In the genomic region with DNA sequence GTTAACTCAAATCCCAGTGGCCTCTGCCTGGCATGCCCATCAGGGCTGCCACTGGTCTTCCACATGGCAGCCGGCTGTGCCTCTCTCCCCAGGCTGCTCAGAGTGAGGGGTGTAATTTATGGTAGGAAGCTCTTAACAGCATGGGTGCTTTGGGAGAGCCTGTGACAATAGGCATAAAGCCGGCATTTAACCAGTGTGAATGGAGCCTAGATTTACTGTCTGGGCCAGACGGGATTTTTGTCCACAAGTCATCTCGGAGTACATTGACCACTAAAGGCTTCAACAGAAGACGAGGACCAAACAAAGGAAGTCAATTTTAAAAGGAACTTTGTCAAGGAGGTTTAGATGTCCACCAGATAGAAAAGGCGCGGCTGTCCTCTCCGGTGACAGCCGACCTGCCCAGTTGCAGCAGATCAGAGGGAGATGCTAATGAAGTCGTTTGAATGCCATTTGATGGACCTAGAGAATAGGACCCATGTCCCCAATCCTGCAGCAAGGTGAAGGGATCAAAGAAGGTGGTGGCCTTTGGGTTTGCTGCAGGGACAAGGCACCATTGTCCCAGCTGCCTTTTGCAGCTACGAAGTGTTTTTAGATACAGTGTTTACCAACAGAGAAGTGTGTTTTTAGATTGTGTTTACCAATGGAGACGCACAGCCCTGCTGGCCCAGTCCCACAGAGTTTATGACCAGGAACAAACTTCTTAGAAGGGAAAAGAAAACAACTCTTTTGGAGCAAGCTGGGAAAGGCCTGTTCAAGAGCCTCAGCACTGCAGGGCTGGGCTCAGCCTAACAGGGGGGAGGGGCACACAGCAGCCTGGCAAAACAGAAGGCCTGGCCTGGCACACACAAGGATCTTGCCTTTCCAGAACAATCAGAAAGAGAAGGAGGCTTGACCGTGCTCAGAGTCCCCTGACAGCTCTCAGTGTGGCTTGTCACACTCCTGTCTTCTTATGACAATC, we compare ENCODE assay signal across 8 mouse cellular contexts. TPM values are rescaled to one million over a fixed set of nuclear protein-coding genes. Genes with fewer than 3 reads are reported as not detected.
DNase-seq lines count a peak whose midpoint lies in the region; ATAC-seq and TF ChIP-seq lines count a peak whose summit lies in the region.

No protein-coding gene starts in this region.

- peak overlapping the region; percentile 22 to 26; a peak in 3 of 4 replicates for H3K27ac ChIP-seq in heart, embryonic 14.5 days (replicated peaks in 1 of 2; ENCODE audit: control insufficient read depth in 1 of 2, insufficient read depth in 1 of 2, low read depth in 2 of 2, low read length in 2 of 2)
- peak overlapping the region; percentile 79 for H3K27ac ChIP-seq in forebrain, embryonic 10.5 days
- H3K27ac ChIP-seq in intestine, postnatal 0 days (ENCODE audit: low read depth, low read length): peak overlapping the region; percentile 57
- H3K27ac ChIP-seq in lung, embryonic 16.5 days (ENCODE audit: low read length): peak overlapping the region; percentile 41

- no peak for TF ChIP-seq CTCF in intestine, postnatal 0 days (IDR thresholded peaks at IDR 0.05; ENCODE audit: low read depth)

- no peak overlapping the region for H3K4me3 ChIP-seq in heart, embryonic 14.5 days (ENCODE audit: control insufficient read depth in 1 of 2, insufficient read depth in 1 of 2, low read depth in 1 of 2, low read length in 2 of 2)
- H3K4me3 ChIP-seq in forebrain, embryonic 10.5 days: no peak overlapping the region
- no peak overlapping the region for H3K4me3 ChIP-seq in intestine, postnatal 0 days (ENCODE audit: low read depth, low read length)
- H3K4me3 ChIP-seq in lung, embryonic 16.5 days (ENCODE audit: low read length): no peak overlapping the region

- H3K36me3 ChIP-seq in heart, embryonic 14.5 days (ENCODE audit: control insufficient read depth, insufficient read depth, low read length): no peaks in the 10 kb centered on the region
- no peaks in the 10 kb centered on the region for H3K36me3 ChIP-seq in forebrain, embryonic 10.5 days (replicated peaks)
- no peaks in the 10 kb centered on the region for H3K36me3 ChIP-seq in intestine, postnatal 0 days (ENCODE audit: control insufficient read depth, insufficient read depth)
- H3K36me3 ChIP-seq in lung, embryonic 16.5 days (ENCODE audit: control insufficient read depth, insufficient read depth, low read length): no peaks in the 10 kb centered on the region

- 64% methylated on average over 13 of the region's 13 CpGs for WGBS in heart, embryonic 14.5 days
- whole genome bisulfite sequencing in forebrain, embryonic 10.5 days: 31% methylated on average over 13 of the region's 13 CpGs
- 49% methylated on average over 13 of the region's 13 CpGs for WGBS in intestine, postnatal 0 days
- 55% methylated on average over 13 of the region's 13 CpGs for WGBS in lung, embryonic 16.5 days

- no peaks in the 10 kb centered on the region for H3K9me3 ChIP-seq in heart, embryonic 14.5 days (ENCODE audit: control insufficient read depth, low read length)
- no peaks in the 10 kb centered on the region for H3K9me3 ChIP-seq in forebrain, embryonic 10.5 days
- no peaks in the 10 kb centered on the region for H3K9me3 ChIP-seq in intestine, postnatal 0 days (ENCODE audit: control insufficient read depth)
- no peaks in the 10 kb centered on the region for H3K9me3 ChIP-seq in lung, embryonic 16.5 days (ENCODE audit: control insufficient read depth, low read length)

- H3K4me2 ChIP-seq in heart, embryonic 14.5 days (ENCODE audit: low read length): no peak overlapping the region
- no peak overlapping the region for H3K4me2 ChIP-seq in intestine, postnatal 0 days (replicated peaks; ENCODE audit: low read depth)
- no peak overlapping the region for H3K4me2 ChIP-seq in lung, embryonic 16.5 days (ENCODE audit: low read depth, low read length)

- no peaks in the 10 kb centered on the region for H3K27me3 ChIP-seq in heart, embryonic 14.5 days (ENCODE audit: control insufficient read depth, insufficient read depth, low read length)
- H3K27me3 ChIP-seq in forebrain, embryonic 10.5 days (ENCODE audit: poor library complexity, severe bottlenecking): peaks cover 26% of the 10 kb centered on the region; the same call in 1 of the 2 replicates
- no peaks in the 10 kb centered on the region; the same call in 1 of the 2 replicates for H3K27me3 ChIP-seq in intestine, postnatal 0 days (replicated peaks; ENCODE audit: control insufficient read depth, insufficient read depth, low read length)
- no peaks in the 10 kb centered on the region for H3K27me3 ChIP-seq in lung, embryonic 16.5 days (ENCODE audit: control insufficient read depth, insufficient read depth, low read depth, low read length)

- H3K4me1 ChIP-seq in heart, embryonic 14.5 days (ENCODE audit: control insufficient read depth in 2 of 2, insufficient read depth in 2 of 2, low read length in 2 of 2): peaks cover 10 to 12% of the 10 kb centered on the region in 2 experiments
- H3K4me1 ChIP-seq in forebrain, embryonic 10.5 days: peaks cover 32% of the 10 kb centered on the region
- H3K4me1 ChIP-seq in intestine, postnatal 0 days (replicated peaks; ENCODE audit: control insufficient read depth, insufficient read depth, low read length): no peaks in the 10 kb centered on the region; the same call in 1 of the 2 replicates
- H3K4me1 ChIP-seq in lung, embryonic 16.5 days (replicated peaks; ENCODE audit: control insufficient read depth, insufficient read depth, low read length): peaks cover 10% of the 10 kb centered on the region

- H3K9ac ChIP-seq in heart, embryonic 14.5 days (ENCODE audit: low read length): peak overlapping the region; percentile 42; the same call in 1 of the 2 replicates
- H3K9ac ChIP-seq in intestine, postnatal 0 days (ENCODE audit: low read depth, low read length): no peak overlapping the region
- no peak overlapping the region for H3K9ac ChIP-seq in lung, embryonic 16.5 days (ENCODE audit: low read length)

- no peak for ATAC-seq in heart, embryonic 14.5 days (ENCODE audit: insufficient number of reproducible peaks, insufficient read depth, low FRiP score, low read depth)
- ATAC-seq in intestine, postnatal 0 days: 0 out of 2 replicates have a peak, but pooled peaks have one; percentile 28
- ATAC-seq in lung, embryonic 16.5 days (ENCODE audit: low read depth): peak; percentile 89
- ATAC-seq in megakaryocyte progenitor cell, adult 5-6 weeks (replicated peaks; ENCODE audit: poor library complexity): no peak

- DNase-seq in heart, adult 9 months (ENCODE audit: low spot score in 2 of 2): no peak
- DNase-seq in forebrain, embryonic 10.5 days (ENCODE audit: extremely low spot score, low spot score): peak; percentile 44
- no peak for DNase-seq in layer of hippocampus, adult 11-12 months (ENCODE audit: low spot score)
- DNase-seq in spleen, postnatal 14 days (ENCODE audit: low spot score in 2 of 2): no peak

RNA-seq across cellular contexts. Expression of gene 1810010D01Rik, which starts 48.4 kb away (rescaled TPM):
- polyA plus RNA-seq in heart, embryonic 14.5 days (2014; fragmentation: Nextera tagmentation; extraction: Ambion mirVana): 0.23 TPM in 1 of 2 replicates, not detected in the other
- polyA plus RNA-seq in forebrain, embryonic 10.5 days (2016; fragmentation: Nextera tagmentation; extraction: Ambion mirVana): 0.16 and 0.31 TPM in 2 replicates
- polyA plus RNA-seq in intestine, postnatal 0 days (2015; fragmentation: Nextera tagmentation; extraction: Ambion mirVana): 0.33 and 0.86 TPM in 2 replicates
- 0.43 TPM in 1 of 2 replicates, not detected in the other for polyA plus RNA-seq in lung, embryonic 16.5 days (2015; fragmentation: Nextera tagmentation; extraction: Ambion mirVana)
- total RNA-seq in megakaryocyte progenitor cell, adult 5-6 weeks (2015): not detected in 2 replicates
- not detected in 2 replicates for total RNA-seq in megakaryocyte progenitor cell, adult 5-6 weeks (2017)

Comparison
In these comparisons a context has a peak if more than half of its experiments do, and no peak if none do; other contexts are left out.
1. ATAC-seq: peak in intestine, postnatal 0 days (single experiment) and lung, embryonic 16.5 days (single experiment); none in heart, embryonic 14.5 days (single experiment) and megakaryocyte progenitor cell, adult 5-6 weeks (single experiment).
2. H3K27ac ChIP-seq: peak in every context shown above with its lines; median percentile 79 in forebrain, embryonic 10.5 days; 57 in intestine, postnatal 0 days; 41 in lung, embryonic 16.5 days; 24 in heart, embryonic 14.5 days.